Comparison of ENCODE assay signal across 13 mouse cellular contexts in genomic region chr7:109541609-109542363, GRCm38 (mm10). TPM values are rescaled to one million over a fixed set of nuclear protein-coding genes. Genes with fewer than 3 reads are reported as not detected.
DNase-seq lines count a peak whose midpoint lies in the region; ATAC-seq and TF ChIP-seq lines count a peak whose summit lies in the region.
"Had no signal": no experiment of that assay in that cellular context is flagged by ENCODE, and none has a peak within 500 bp of the region (broad histone marks: within the 10 kb centered on the region; RNA-seq: fewer than 3 reads in every experiment).

No protein-coding gene starts in this region.

- 0 out of 2 replicates have a peak, but pooled peaks have one; percentile 47 for TF ChIP-seq EP300 in lung, postnatal 0 days (IDR thresholded peaks at IDR 0.05)

- H3K9me3 ChIP-seq in kidney, embryonic 14.5 days (ENCODE audit: control insufficient read depth, low read length), result no peaks in the 10 kb centered on the region
- no peaks in the 10 kb centered on the region for H3K9me3 ChIP-seq in lung, postnatal 0 days (ENCODE audit: low read length)
- no peaks in the 10 kb centered on the region for H3K9me3 ChIP-seq in liver, embryonic 16.5 days (replicated peaks; ENCODE audit: control insufficient read depth, low read length)
- H3K9me3 ChIP-seq: embryonic facial prominence, embryonic 15.5 days; hindbrain, embryonic 12.5 days had no signal

- 0 out of 2 replicates have a peak, but pooled peaks cover 3% of the 10 kb centered on the region for H3K4me1 ChIP-seq in kidney, adult 2 months (ENCODE audit: control insufficient read depth, insufficient read depth, low read length)
- H3K4me1 ChIP-seq in kidney, embryonic 14.5 days (ENCODE audit: control insufficient read depth, insufficient read depth, low read length), result no peaks in the 10 kb centered on the region
- no peaks in the 10 kb centered on the region; the same call in 1 of the 2 replicates for H3K4me1 ChIP-seq in lung, postnatal 0 days (ENCODE audit: insufficient read depth, low read depth, low read length)
- H3K4me1 ChIP-seq in liver, embryonic 16.5 days (ENCODE audit: control insufficient read depth, low read depth, low read length), result no peaks in the 10 kb centered on the region

- H3K9ac ChIP-seq in kidney, embryonic 14.5 days (ENCODE audit: low read depth, low read length), result no peak overlapping the region
- no peak overlapping the region for H3K9ac ChIP-seq in lung, postnatal 0 days (replicated peaks; ENCODE audit: low read depth)
- no peak overlapping the region for H3K9ac ChIP-seq in liver, embryonic 16.5 days (ENCODE audit: low read depth, low read length)
- H3K9ac ChIP-seq: embryonic facial prominence, embryonic 15.5 days; hindbrain, embryonic 12.5 days had no signal

- no peaks in the 10 kb centered on the region; the same call in none of the 2 replicates for H3K36me3 ChIP-seq in kidney, adult 2 months (ENCODE audit: control insufficient read depth, insufficient read depth, low read length)
- peaks cover 34% of the 10 kb centered on the region for H3K36me3 ChIP-seq in kidney, embryonic 14.5 days (ENCODE audit: control insufficient read depth, insufficient read depth, low read length)
- peaks cover 35% of the 10 kb centered on the region for H3K36me3 ChIP-seq in lung, postnatal 0 days (ENCODE audit: insufficient read depth, low read length)
- H3K36me3 ChIP-seq in liver, embryonic 16.5 days (ENCODE audit: control insufficient read depth, insufficient read depth), result no peaks in the 10 kb centered on the region

- no peak overlapping the region for H3K4me3 ChIP-seq in kidney, adult 2 months (ENCODE audit: insufficient read depth, low read depth, low read length)
- H3K4me3 ChIP-seq in kidney, embryonic 14.5 days (ENCODE audit: low read length), result no peak overlapping the region
- H3K4me3 ChIP-seq in lung, postnatal 0 days (ENCODE audit: low read depth, low read length), result no peak overlapping the region
- no peak overlapping the region for H3K4me3 ChIP-seq in liver, embryonic 16.5 days (ENCODE audit: low read depth, low read length)
- H3K4me3 ChIP-seq: embryonic facial prominence, embryonic 15.5 days; hindbrain, embryonic 12.5 days had no signal

- no peak for TF ChIP-seq POLR2A in kidney, adult 2 months (IDR thresholded peaks at IDR 0.05; ENCODE audit: low read depth, low read length)

- WGBS in kidney, adult 2 months, result 78% methylated on average over 10 of the region's 10 CpGs
- 79% methylated on average over 10 of the region's 10 CpGs for WGBS in kidney, embryonic 14.5 days
- 59% methylated on average over 10 of the region's 10 CpGs for WGBS in lung, postnatal 0 days
- WGBS in liver, embryonic 16.5 days (ENCODE audit: insufficient replicate concordance), result 37% methylated on average over 10 of the region's 10 CpGs

- DNase-seq in kidney, adult 2 months, result no peak
- peak; percentile 15 for DNase-seq in lung, postnatal 0 days (ENCODE audit: low spot score)
- no peak for DNase-seq in lung, postnatal 36 days
- no peak for DNase-seq in thymus, postnatal 36 days
- DNase-seq in gastrocnemius, postnatal 10 days, result no peak
- DNase-seq: adrenal gland, postnatal 36 days; cerebellum, adult 9-10 months; thymus, postnatal 4 days had no signal

- H3K27me3 ChIP-seq in kidney, adult 2 months (replicated peaks; ENCODE audit: control insufficient read depth, insufficient read depth, low read length), result no peaks in the 10 kb centered on the region
- no peaks in the 10 kb centered on the region for H3K27me3 ChIP-seq in kidney, embryonic 14.5 days (ENCODE audit: control insufficient read depth, insufficient read depth, low read length)
- H3K27me3 ChIP-seq in lung, postnatal 0 days (replicated peaks; ENCODE audit: insufficient read depth, low read length), result no peaks in the 10 kb centered on the region
- H3K27me3 ChIP-seq in liver, embryonic 16.5 days (ENCODE audit: control insufficient read depth, insufficient read depth, low read depth, low read length), result no peaks in the 10 kb centered on the region
- H3K27me3 ChIP-seq: embryonic facial prominence, embryonic 15.5 days; hindbrain, embryonic 12.5 days had no signal

- no peak for ATAC-seq in kidney, embryonic 14.5 days (ENCODE audit: low FRiP score, low TSS enrichment)
- 0 out of 2 replicates have a peak, but pooled peaks have one; percentile 37 for ATAC-seq in lung, postnatal 0 days
- peak; percentile 23; the same call in 1 of the 2 replicates for ATAC-seq in liver, embryonic 16.5 days (ENCODE audit: low read depth)

- H3K27ac ChIP-seq in kidney, adult 2 months (ENCODE audit: insufficient read depth, low read depth, low read length), result peak overlapping the region; percentile 59
- no peak overlapping the region for H3K27ac ChIP-seq in kidney, embryonic 14.5 days (ENCODE audit: low read depth, low read length)
- no peak overlapping the region for H3K27ac ChIP-seq in lung, postnatal 0 days (ENCODE audit: low read length)
- no peak overlapping the region for H3K27ac ChIP-seq in liver, embryonic 16.5 days (ENCODE audit: low read length)
- H3K27ac ChIP-seq: hindbrain, embryonic 12.5 days had no signal

- no peak for TF ChIP-seq CTCF in kidney, adult 2 months (conservative IDR thresholded peaks at IDR 0.05; ENCODE audit: insufficient read depth, insufficient read length, low read depth, low read length)
- TF ChIP-seq CTCF in lung, postnatal 0 days (IDR thresholded peaks at IDR 0.05), result no peak

- no peak overlapping the region for H3K4me2 ChIP-seq in kidney, embryonic 14.5 days (replicated peaks; ENCODE audit: low read depth, low read length)
- no peak overlapping the region for H3K4me2 ChIP-seq in lung, postnatal 0 days (replicated peaks; ENCODE audit: low read depth, low read length)
- no peak overlapping the region for H3K4me2 ChIP-seq in liver, embryonic 16.5 days (ENCODE audit: low read depth, low read length)
- H3K4me2 ChIP-seq: embryonic facial prominence, embryonic 15.5 days; hindbrain, embryonic 12.5 days had no signal

RNA-seq across cellular contexts. Expression of gene Rpl27a, which starts 22.8 kb away (rescaled TPM):
- polyA plus RNA-seq in kidney, adult 2 months (2012; rRNA removed), result 278 and 374 TPM in 2 replicates
- 165 and 201 TPM in 2 replicates for polyA plus RNA-seq in kidney, embryonic 14.5 days (2014; fragmentation: Nextera tagmentation; extraction: Ambion mirVana)
- 108 and 110 TPM in 2 replicates for polyA plus RNA-seq in lung, postnatal 0 days (2015; fragmentation: Nextera tagmentation; extraction: Ambion mirVana)
- polyA plus RNA-seq in liver, embryonic 16.5 days (2015; fragmentation: Nextera tagmentation; extraction: Ambion mirVana), result 55.4 and 62.1 TPM in 2 replicates
- 100 to 1,000 TPM; 131 to 154 TPM for total RNA-seq in gastrocnemius, postnatal 10 days (2021)

RNA-seq across cellular contexts. Expression of gene Trim66, which starts 33.9 kb away (rescaled TPM):
- polyA plus RNA-seq in kidney, adult 2 months (2012; rRNA removed), result 0.03 and 0.04 TPM in 2 replicates
- polyA plus RNA-seq in kidney, embryonic 14.5 days (2014; fragmentation: Nextera tagmentation; extraction: Ambion mirVana), result 0.04 TPM in 1 of 2 replicates, not detected in the other
- 0.04 TPM in 2 replicates for polyA plus RNA-seq in lung, postnatal 0 days (2015; fragmentation: Nextera tagmentation; extraction: Ambion mirVana)
- 0.01 and 0.04 TPM in 2 replicates for polyA plus RNA-seq in liver, embryonic 16.5 days (2015; fragmentation: Nextera tagmentation; extraction: Ambion mirVana)
- total RNA-seq in gastrocnemius, postnatal 10 days (2021), result under 1 TPM; 0.19 to 0.41 TPM
- total RNA-seq: megakaryocyte-erythroid progenitor cell, adult 5-6 weeks had no signal
